Mouse (Mus musculus) MEL (cell line): ENCODE data around the gene Galnt17. TPM values are rescaled to one million over a fixed set of nuclear protein-coding genes. Genes with fewer than 3 reads are reported as not detected.

Source experiments
- DNase-seq: peaks from one replicate; pipeline ENCODE4 v3.0.0; 2011; ENCODE audit warnings: low read depth, low spot score
- H3K27ac ChIP-seq: 2 replicates; pipeline ENCODE4 v1.5.1; 2012; ENCODE audit warnings: low read depth, mild to moderate bottlenecking, control low read depth, low read length, moderate library complexity; ENCODE audit not compliant: control insufficient read depth
- H3K27me3 ChIP-seq, 2 experiments: fragments of 150-350 bp in 1 of 2; sonication (generic) in 1 of 2; 2 replicates each; pipeline ENCODE4 v1.6.1; 2012; ENCODE audit warnings: low read length in 2 of 2, mild to moderate bottlenecking in 2 of 2, improper control_type of control experiment in 1 of 2, moderate library complexity in 1 of 2; ENCODE audit not compliant: insufficient read depth in 2 of 2, control insufficient read depth in 1 of 2
- H3K36me3 ChIP-seq, 2 experiments: 2 replicates each; pipeline ENCODE4 v1.6.1; 2012 to 2014; ENCODE audit warnings: low read length in 2 of 2, improper control_type of control experiment in 1 of 2, inconsistent platforms in 1 of 2, mild to moderate bottlenecking in 1 of 2; ENCODE audit not compliant: insufficient read depth in 2 of 2, control insufficient read depth in 1 of 2
- H3K4me1 ChIP-seq, 2 experiments: fragments of 150-350 bp in 1 of 2; sonication (generic) in 1 of 2; 2 replicates each; pipeline ENCODE4 v1.6.1; 2012; ENCODE audit warnings: low read length in 2 of 2, improper control_type of control experiment in 1 of 2, mild to moderate bottlenecking in 1 of 2; ENCODE audit not compliant: insufficient read depth in 2 of 2, control insufficient read depth in 1 of 2
- H3K4me3 ChIP-seq, 2 experiments: fragments of 150-350 bp in 1 of 2; sonication (generic) in 1 of 2; 2 replicates each; pipeline ENCODE4 v1.5.1; 2012; ENCODE audit warnings: low read depth in 2 of 2, low read length in 2 of 2, mild to moderate bottlenecking in 2 of 2, moderate library complexity in 2 of 2, control low read depth in 1 of 2, improper control_type of control experiment in 1 of 2; ENCODE audit not compliant: control insufficient read depth in 1 of 2, insufficient read depth in 1 of 2
- H3K79me2 ChIP-seq: 2 replicates; pipeline ENCODE4 v1.6.1; 2012; ENCODE audit warnings: mild to moderate bottlenecking, low read length, moderate library complexity; ENCODE audit not compliant: control insufficient read depth, poor library complexity, insufficient read depth
- H3K9ac ChIP-seq: 2 replicates; pipeline ENCODE4 v1.6.1; 2012; ENCODE audit warnings: low read depth, mild to moderate bottlenecking, control low read depth, low read length, moderate library complexity; ENCODE audit not compliant: control insufficient read depth, poor library complexity, severe bottlenecking
- H3K9me3 ChIP-seq: fragments of 150-350 bp; sonication (generic); replicated peaks from 2 replicates; pipeline ENCODE4 v1.6.1; 2012; ENCODE audit warnings: mild to moderate bottlenecking, low read length, improper control_type of control experiment, moderate library complexity; ENCODE audit not compliant: insufficient read depth
- CHD1 ChIP-seq: IDR thresholded peaks from 2 replicates; pipeline ENCODE4 v1.6.1; 2012; ENCODE audit warnings: low read depth, mild to moderate bottlenecking, inconsistent platforms, low read length, improper control_type of control experiment
- E2F4 ChIP-seq: IDR thresholded peaks from 2 replicates; pipeline ENCODE4 v1.6.1; 2011; ENCODE audit warnings: low read depth, low read length, improper control_type of control experiment, borderline replicate concordance
- ELF1 ChIP-seq: IDR thresholded peaks from 2 replicates; pipeline ENCODE4 v1.6.1; 2014; ENCODE audit warnings: low read depth, mild to moderate bottlenecking, inconsistent platforms, low read length, improper control_type of control experiment, moderate library complexity
- EP300 ChIP-seq, 2 experiments: IDR thresholded peaks; 2 replicates each; pipeline ENCODE4 v1.6.1; 2011; ENCODE audit warnings: improper control_type of control experiment in 2 of 2, low read length in 2 of 2, low read depth in 1 of 2, mild to moderate bottlenecking in 1 of 2
- ETS1 ChIP-seq: IDR thresholded peaks from 2 replicates; pipeline ENCODE4 v1.6.1; 2012; ENCODE audit warnings: low read depth, mild to moderate bottlenecking, inconsistent platforms, low read length, improper control_type of control experiment, moderate library complexity
- GATA1 ChIP-seq: IDR thresholded peaks from 2 replicates; pipeline ENCODE4 v1.6.1; 2011; ENCODE audit warnings: low read depth, low read length, improper control_type of control experiment
- HCFC1 ChIP-seq: IDR thresholded peaks from 2 replicates; pipeline ENCODE4 v1.6.1; 2012; ENCODE audit warnings: low read depth, mild to moderate bottlenecking, inconsistent platforms, low read length, improper control_type of control experiment, moderate library complexity
- KAT2A ChIP-seq: conservative IDR thresholded peaks from 2 replicates; pipeline ENCODE4 v1.6.1; 2012; ENCODE audit warnings: low read depth, low read length, improper control_type of control experiment, inconsistent platforms
- MAFK ChIP-seq: IDR thresholded peaks from 2 replicates; pipeline ENCODE4 v1.6.1; 2011; ENCODE audit warnings: low read depth, mild to moderate bottlenecking, low read length, improper control_type of control experiment, borderline replicate concordance
- MAX ChIP-seq: IDR thresholded peaks from 2 replicates; pipeline ENCODE4 v1.6.1; 2011; ENCODE audit warnings: low read length, improper control_type of control experiment
- MAZ ChIP-seq: IDR thresholded peaks from 2 replicates; pipeline ENCODE4 v1.6.1; 2012; ENCODE audit warnings: low read depth, mild to moderate bottlenecking, inconsistent platforms, low read length, improper control_type of control experiment
- MEF2A ChIP-seq: IDR thresholded peaks from 2 replicates; pipeline ENCODE4 v1.6.1; 2014; ENCODE audit warnings: low read depth, mild to moderate bottlenecking, inconsistent platforms, low read length, improper control_type of control experiment; ENCODE audit not compliant: poor library complexity, insufficient replicate concordance, severe bottlenecking; ENCODE audit errors: extremely low read depth
- MYB ChIP-seq: IDR thresholded peaks from 2 replicates; pipeline ENCODE4 v1.6.1; 2011; ENCODE audit warnings: mild to moderate bottlenecking, low read depth, low read length, improper control_type of control experiment
- MYC ChIP-seq: IDR thresholded peaks from 2 replicates; pipeline ENCODE4 v1.6.1; 2011; ENCODE audit warnings: low read depth, mild to moderate bottlenecking, low read length, improper control_type of control experiment, moderate library complexity
- NELFE ChIP-seq: IDR thresholded peaks from 2 replicates; pipeline ENCODE4 v1.6.1; 2011; ENCODE audit warnings: low read depth, low read length, improper control_type of control experiment
- NRF1 ChIP-seq: IDR thresholded peaks from 2 replicates; pipeline ENCODE4 v1.6.1; 2014; ENCODE audit warnings: low read depth, mild to moderate bottlenecking, inconsistent platforms, low read length, improper control_type of control experiment, moderate library complexity; ENCODE audit not compliant: poor library complexity, insufficient read depth, severe bottlenecking
- POLR2A ChIP-seq, 2 experiments: IDR thresholded peaks; 2 replicates each; pipeline ENCODE4 v1.6.1; 2011 to 2012; ENCODE audit warnings: low read length in 2 of 2, mild to moderate bottlenecking in 2 of 2, control low read depth in 1 of 2, improper control_type of control experiment in 1 of 2, low read depth in 1 of 2, moderate library complexity in 1 of 2; ENCODE audit not compliant: control insufficient read depth in 1 of 2, insufficient read depth in 1 of 2, poor library complexity in 1 of 2
- POLR2AphosphoS2 ChIP-seq: IDR thresholded peaks from 2 replicates; pipeline ENCODE4 v1.6.1; 2011; ENCODE audit warnings: low read length, improper control_type of control experiment
- RAD21 ChIP-seq: IDR thresholded peaks from 2 replicates; pipeline ENCODE4 v1.6.1; 2011; ENCODE audit warnings: mild to moderate bottlenecking, low read depth, low read length, improper control_type of control experiment
- SIN3A ChIP-seq: IDR thresholded peaks from 2 replicates; pipeline ENCODE4 v1.6.1; 2012; ENCODE audit warnings: low read length, improper control_type of control experiment, inconsistent platforms
- TAL1 ChIP-seq: IDR thresholded peaks from 2 replicates; pipeline ENCODE4 v1.6.1; 2012; ENCODE audit warnings: mild to moderate bottlenecking, inconsistent platforms, low read length, moderate library complexity, mixed read lengths
- TBP ChIP-seq: IDR thresholded peaks from 2 replicates; pipeline ENCODE4 v1.8.0; 2011; ENCODE audit warnings: low read depth, low read length, improper control_type of control experiment
- TCF12 ChIP-seq: IDR thresholded peaks from 2 replicates; pipeline ENCODE4 v1.6.1; 2014; ENCODE audit warnings: low read depth, mild to moderate bottlenecking, inconsistent platforms, low read length, improper control_type of control experiment, moderate library complexity
- USF1 ChIP-seq: IDR thresholded peaks from 2 replicates; pipeline ENCODE4 v1.6.1; 2014; ENCODE audit warnings: low read depth, mild to moderate bottlenecking, inconsistent platforms, low read length, improper control_type of control experiment, moderate library complexity
- polyA plus RNA-seq, 2 experiments: library from polyadenylated mRNA; stranded (reverse) in 1 of 2; unstranded in 1 of 2; fragments of >175 nt in 1 of 2; fragments of >200 nt in 1 of 2; gene quantifications; 2 replicates each; pipeline versions ENCODE4 v1.2.1 to v1.2.4; 2012; ENCODE audit warnings: low replicate concordance in 2 of 2, low read depth in 1 of 2; ENCODE audit not compliant: insufficient read length in 2 of 2, insufficient read depth in 1 of 2, missing spikeins in 1 of 2
- total RNA-seq: library from RNA; depleted of rRNA; stranded (reverse); fragments of 300-350 nt; gene quantifications from 2 replicates; pipeline ENCODE4 v1.2.3, GENCODE M21; 2012

Gene Galnt17
- total and polyA plus RNA-seq, 3 experiments = not detected

GRCm38 (mm10) chr5:131229744-131230143, 78.6 kb downstream of the Galnt17 start:
- Histone ChIP-seq H3K4me1 (no peaks in the 10 kb centered on the region), H3K36me3 (no peaks in the 10 kb centered on the region), H3K27me3 (no peaks in the 10 kb centered on the region), H3K9ac (no peak overlapping the region), H3K79me2 (no peaks in the 10 kb centered on the region), H3K27ac (no peak overlapping the region), H3K4me3 (no peak overlapping the region), H3K9me3 (no peaks in the 10 kb centered on the region)
- DNase-seq = no peak
- TF ChIP-seq MAZ (no peak), MAFK (no peak), HCFC1 (no peak), POLR2A (IDR thresholded peaks at IDR 0.05; ENCODE audit: control insufficient read depth in 1 of 2, insufficient read depth in 1 of 2, low read depth in 1 of 2, low read length in 2 of 2, poor library complexity in 1 of 2) (no peak), NELFE (no peak), POLR2AphosphoS2 (no peak), MEF2A (no peak), SIN3A (no peak), TBP (no peak), EP300 (IDR thresholded peaks at IDR 0.05; ENCODE audit: low read depth in 1 of 2, low read length in 2 of 2) (no peak), MAX (no peak), MYB (no peak), CHD1 (no peak), MYC (no peak), TAL1 (no peak), ELF1 (no peak), USF1 (no peak), RAD21 (no peak), NRF1 (no peak)

- no peak overlapping the region for H3K9ac ChIP-seq
Measured at GRCm38 (mm10) chr5:131223416-131223815, 84.9 kb downstream of the Galnt17 start.

More at GRCm38 (mm10) chr5:131223416-131223815, 84.9 kb downstream of the Galnt17 start:
- no peaks in the 10 kb centered on the region for H3K9me3 ChIP-seq
- no peaks in the 10 kb centered on the region for H3K79me2 ChIP-seq
- H3K4me3 ChIP-seq = no peak overlapping the region
- TF ChIP-seq KAT2A = no peak
- no peak for TF ChIP-seq GATA1
- no peak for TF ChIP-seq TAL1
- no peak for TF ChIP-seq TCF12
- TF ChIP-seq NRF1 = no peak
- no peak for TF ChIP-seq ETS1
- no peak for TF ChIP-seq E2F4
- H3K36me3 ChIP-seq = no peaks in the 10 kb centered on the region
- DNase-seq = no peak
- H3K27ac ChIP-seq = no peak overlapping the region
- no peaks in the 10 kb centered on the region for H3K27me3 ChIP-seq
- H3K4me1 ChIP-seq = no peaks in the 10 kb centered on the region
